Mouse (Mus musculus) lung, postnatal 0 days (tissue): ENCODE data around the gene Ybx2.
A peak's percentile ranks its signal among the peaks of the same experiment; 100 is the strongest.

Experiments used
- CTCF ChIP-seq: IDR thresholded peaks from 2 replicates; pipeline ENCODE4 v1.5.1; 2016; ENCODE audit warnings: antibody characterized with exemption, mild to moderate bottlenecking
- EP300 ChIP-seq: IDR thresholded peaks from 2 replicates; pipeline ENCODE4 v1.6.1; 2016; ENCODE audit warnings: antibody characterized with exemption, mild to moderate bottlenecking, control low read depth

- TF ChIP-seq CTCF, result no peak
- TF ChIP-seq EP300, result peak; percentile 62
Measured at GRCm38 (mm10) chr11:69980196-69981140, 44.9 kb downstream of the Ybx2 start.
